Mouse (Mus musculus): ENCODE measurements around the gene Bag2. TPM values are rescaled to one million over a fixed set of nuclear protein-coding genes. Genes with fewer than 3 reads are reported as not detected.

Bag2 gene
- total and polyA plus RNA-seq, 2 experiments from 2014 or later, result 12.8 to 28.1 TPM

GRCm38 (mm10) chr1:33776175-33776611 is 18.6 kb upstream of the Bag2 start:
- 86% methylated on average over 14 of the region's 14 CpGs for WGBS
- no peaks in the 10 kb centered on the region for H3K4me1 ChIP-seq (ENCODE audit: insufficient read depth, low read length)
- no peaks in the 10 kb centered on the region for H3K9me3 ChIP-seq (ENCODE audit: low read length)
- H3K27ac ChIP-seq (ENCODE audit: low read depth, low read length), result no peak overlapping the region
- ATAC-seq (ENCODE audit: low FRiP score) (no peak), DNase-seq (ENCODE audit: low spot score) (peak; percentile 5)
- H3K9ac ChIP-seq (replicated peaks; ENCODE audit: low read length, poor library complexity, severe bottlenecking), result no peak overlapping the region
- no peaks in the 10 kb centered on the region for H3K27me3 ChIP-seq (ENCODE audit: insufficient read depth, low read length)
- H3K4me2 ChIP-seq (ENCODE audit: low read depth, low read length, poor library complexity, severe bottlenecking), result no peak overlapping the region
- peaks cover 19% of the 10 kb centered on the region for H3K36me3 ChIP-seq (ENCODE audit: insufficient read depth, low read length)
- no peak for TF ChIP-seq CTCF (IDR thresholded peaks at IDR 0.05)
- H3K4me3 ChIP-seq (ENCODE audit: low read depth, low read length), result no peak overlapping the region

GRCm38 (mm10) chr1:33772106-33772505 is 14.5 kb upstream of the Bag2 start:
- no peak for DNase-seq (ENCODE audit: low spot score)
- Histone ChIP-seq H3K4me3 (ENCODE audit: low read depth, low read length) (no peak overlapping the region), H3K27ac (ENCODE audit: low read depth, low read length) (no peak overlapping the region), H3K9me3 (ENCODE audit: low read length) (no peaks in the 10 kb centered on the region), H3K36me3 (ENCODE audit: insufficient read depth, low read length) (peaks cover 20% of the 10 kb centered on the region), H3K4me2 (ENCODE audit: low read depth, low read length, poor library complexity, severe bottlenecking) (no peak overlapping the region), H3K9ac (replicated peaks; ENCODE audit: low read length, poor library complexity, severe bottlenecking) (no peak overlapping the region), H3K4me1 (ENCODE audit: insufficient read depth, low read length) (no peaks in the 10 kb centered on the region), H3K27me3 (ENCODE audit: insufficient read depth, low read length) (no peaks in the 10 kb centered on the region)
- TF ChIP-seq CTCF (IDR thresholded peaks at IDR 0.05), result no peak
- no peak for ATAC-seq (ENCODE audit: low FRiP score)
- 95% methylated on average over 9 of the region's 9 CpGs for WGBS

DNA sequence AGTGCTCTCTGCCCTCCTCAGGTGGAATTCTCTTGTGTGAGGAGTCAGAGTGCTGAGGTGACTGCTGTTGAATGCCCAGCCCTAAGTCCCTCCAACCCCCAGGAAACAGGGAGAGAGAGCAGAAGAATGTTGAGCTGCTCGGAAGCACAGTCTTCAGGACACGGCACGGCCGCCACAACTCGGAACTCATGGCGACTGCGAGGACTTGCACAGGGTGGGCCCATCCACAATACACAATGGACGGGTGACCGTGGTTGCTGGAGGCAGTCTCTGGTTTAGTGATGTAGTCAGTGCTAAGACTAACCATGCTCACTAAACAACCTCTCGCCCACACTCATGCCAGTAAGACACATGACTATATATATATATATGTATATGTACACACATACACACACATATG is 14.0 kb upstream of the Bag2 start:
- Histone ChIP-seq H3K9ac (replicated peaks; ENCODE audit: low read length, poor library complexity, severe bottlenecking) (no peak overlapping the region), H3K27ac (ENCODE audit: low read depth, low read length) (no peak overlapping the region), H3K9me3 (ENCODE audit: low read length) (no peaks in the 10 kb centered on the region), H3K27me3 (ENCODE audit: insufficient read depth, low read length) (no peaks in the 10 kb centered on the region), H3K4me2 (ENCODE audit: low read depth, low read length, poor library complexity, severe bottlenecking) (no peak overlapping the region), H3K36me3 (ENCODE audit: insufficient read depth, low read length) (peaks cover 15% of the 10 kb centered on the region), H3K4me3 (ENCODE audit: low read depth, low read length) (no peak overlapping the region), H3K4me1 (ENCODE audit: insufficient read depth, low read length) (no peaks in the 10 kb centered on the region)
- DNase-seq (ENCODE audit: low spot score) (no peak), ATAC-seq (ENCODE audit: low FRiP score) (no peak)
- WGBS, result 88% methylated on average over 10 of the region's 10 CpGs
- TF ChIP-seq CTCF (IDR thresholded peaks at IDR 0.05), result no peak

- Histone ChIP-seq H3K4me1 (ENCODE audit: insufficient read depth, low read length) (no peaks in the 10 kb centered on the region), H3K27me3 (ENCODE audit: insufficient read depth, low read length) (no peaks in the 10 kb centered on the region), H3K9me3 (ENCODE audit: low read length) (no peaks in the 10 kb centered on the region), H3K27ac (ENCODE audit: low read depth, low read length) (no peak overlapping the region), H3K9ac (replicated peaks; ENCODE audit: low read length, poor library complexity, severe bottlenecking) (no peak overlapping the region), H3K36me3 (ENCODE audit: insufficient read depth, low read length) (peaks cover 10% of the 10 kb centered on the region; the same call in 1 of the 2 replicates), H3K4me2 (ENCODE audit: low read depth, low read length, poor library complexity, severe bottlenecking) (no peak overlapping the region), H3K4me3 (ENCODE audit: low read depth, low read length) (no peak overlapping the region)
- no peak for DNase-seq (ENCODE audit: low spot score)
- ATAC-seq (ENCODE audit: low FRiP score), result no peak
- no peak for TF ChIP-seq CTCF (IDR thresholded peaks at IDR 0.05)
Measured at GRCm38 (mm10) chr1:33768827-33769226, 11.2 kb upstream of the Bag2 start.

DNA sequence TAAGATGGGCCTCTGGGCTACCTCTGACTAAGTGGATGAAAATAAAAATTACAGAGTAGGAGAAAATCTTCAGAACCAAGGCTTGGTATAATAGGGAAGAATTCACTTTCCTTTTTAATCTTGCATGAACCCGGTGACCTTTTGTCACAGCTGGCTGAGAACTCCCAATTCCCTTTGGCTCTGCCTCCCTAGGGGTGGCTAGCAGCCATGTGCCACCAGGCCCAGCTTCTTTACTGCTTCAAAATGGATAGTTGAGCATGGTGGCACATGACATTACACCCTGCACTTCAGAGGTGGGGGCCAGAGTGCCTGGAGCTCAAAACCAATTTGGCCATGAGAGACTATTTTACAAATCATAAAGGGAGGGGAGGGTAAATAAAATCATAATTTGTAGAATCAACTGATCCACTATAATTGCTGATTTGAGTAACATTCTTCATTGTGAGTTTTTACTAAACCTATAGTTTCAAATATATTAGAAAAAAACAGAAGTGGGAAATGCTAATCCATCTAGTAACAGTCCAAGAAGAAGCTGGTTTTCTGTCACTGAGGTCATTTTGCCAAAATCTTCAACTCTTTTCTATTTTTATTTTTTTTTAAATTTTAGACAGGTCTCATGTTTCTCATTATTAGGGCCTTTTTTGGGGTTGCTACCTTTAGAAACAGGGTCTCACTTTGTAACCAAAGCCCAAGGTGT is 10.6 kb upstream of the Bag2 start:
- TF ChIP-seq CTCF (IDR thresholded peaks at IDR 0.05), result no peak
- ATAC-seq (ENCODE audit: low FRiP score) (no peak), DNase-seq (ENCODE audit: low spot score) (no peak)
- Histone ChIP-seq H3K4me1 (ENCODE audit: insufficient read depth, low read length) (no peaks in the 10 kb centered on the region), H3K27ac (ENCODE audit: low read depth, low read length) (no peak overlapping the region), H3K4me2 (ENCODE audit: low read depth, low read length, poor library complexity, severe bottlenecking) (no peak overlapping the region), H3K27me3 (ENCODE audit: insufficient read depth, low read length) (no peaks in the 10 kb centered on the region), H3K36me3 (ENCODE audit: insufficient read depth, low read length) (peaks cover 10% of the 10 kb centered on the region; the same call in 1 of the 2 replicates), H3K4me3 (ENCODE audit: low read depth, low read length) (no peak overlapping the region), H3K9ac (replicated peaks; ENCODE audit: low read length, poor library complexity, severe bottlenecking) (no peak overlapping the region), H3K9me3 (ENCODE audit: low read length) (no peaks in the 10 kb centered on the region)
- WGBS, result 54% methylated on average over 1 of the region's 1 CpGs

GRCm38 (mm10) chr1:33766520-33767508 is 9.2 kb upstream of the Bag2 start:
- WGBS, result 79% methylated on average over 16 of the region's 16 CpGs

More at GRCm38 (mm10) chr1:33766520-33767508, 9.2 kb upstream of the Bag2 start:
- Histone ChIP-seq H3K9me3 (ENCODE audit: low read length) (no peaks in the 10 kb centered on the region), H3K9ac (replicated peaks; ENCODE audit: low read length, poor library complexity, severe bottlenecking) (no peak overlapping the region), H3K36me3 (ENCODE audit: insufficient read depth, low read length) (peaks cover 10% of the 10 kb centered on the region; the same call in 1 of the 2 replicates), H3K4me2 (ENCODE audit: low read depth, low read length, poor library complexity, severe bottlenecking) (no peak overlapping the region), H3K27ac (ENCODE audit: low read depth, low read length) (no peak overlapping the region), H3K4me1 (ENCODE audit: insufficient read depth, low read length) (no peaks in the 10 kb centered on the region), H3K4me3 (ENCODE audit: low read depth, low read length) (no peak overlapping the region), H3K27me3 (ENCODE audit: insufficient read depth, low read length) (no peaks in the 10 kb centered on the region)
- DNase-seq (ENCODE audit: low spot score), result no peak
- no peak for TF ChIP-seq CTCF (IDR thresholded peaks at IDR 0.05)
- no peak for ATAC-seq (ENCODE audit: low FRiP score)

All from midbrain, postnatal 0 days (tissue).